Mouse (Mus musculus) urinary bladder, postnatal 25 days (tissue): ENCODE measurements around the gene Lhfpl3.

Experiments used
- DNase-seq: peaks from one replicate; pipeline ENCODE4 v3.0.0; 2022; ENCODE audit warnings: low spot score

The Lhfpl3 gene

DNA sequence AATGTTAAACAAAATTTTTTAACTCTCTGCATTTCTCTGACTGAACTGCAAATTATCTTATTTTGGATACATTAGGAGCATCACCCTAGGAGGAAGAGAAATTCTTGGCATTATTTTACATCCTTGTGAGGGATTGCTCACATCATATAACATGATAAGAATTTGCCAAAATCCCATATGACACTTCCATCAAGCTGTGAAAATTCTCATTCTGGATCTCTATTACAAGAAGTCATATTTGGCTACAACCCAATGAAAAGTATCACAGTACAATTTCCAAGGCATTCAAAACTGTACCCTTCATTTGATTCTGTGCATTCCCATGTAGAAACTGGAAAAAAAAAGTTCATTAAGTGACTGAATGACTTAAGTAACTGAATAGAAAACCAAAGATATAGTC is 180.3 kb downstream of the Lhfpl3 start:
- no peak for DNase-seq

DNA sequence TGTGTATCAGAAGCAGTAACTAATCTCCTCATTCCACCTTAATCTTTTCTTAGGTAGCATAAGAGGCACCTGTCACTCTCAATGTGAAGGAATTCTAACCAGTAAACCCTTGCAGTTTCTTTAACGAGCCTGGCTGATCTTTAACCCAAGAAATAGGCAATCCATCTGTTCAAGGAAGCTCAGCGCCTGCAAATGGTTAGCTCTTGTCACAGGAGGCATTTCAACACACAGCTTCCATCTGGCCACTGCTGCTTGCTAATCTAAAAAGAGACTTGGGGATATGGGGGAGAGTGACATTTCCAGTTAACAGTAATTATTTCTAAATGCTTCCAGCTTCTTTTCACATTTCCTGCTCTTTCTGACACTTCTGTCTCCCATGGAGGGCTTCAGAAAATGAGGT is 182.9 kb downstream of the Lhfpl3 start:
- no peak for DNase-seq

DNA sequence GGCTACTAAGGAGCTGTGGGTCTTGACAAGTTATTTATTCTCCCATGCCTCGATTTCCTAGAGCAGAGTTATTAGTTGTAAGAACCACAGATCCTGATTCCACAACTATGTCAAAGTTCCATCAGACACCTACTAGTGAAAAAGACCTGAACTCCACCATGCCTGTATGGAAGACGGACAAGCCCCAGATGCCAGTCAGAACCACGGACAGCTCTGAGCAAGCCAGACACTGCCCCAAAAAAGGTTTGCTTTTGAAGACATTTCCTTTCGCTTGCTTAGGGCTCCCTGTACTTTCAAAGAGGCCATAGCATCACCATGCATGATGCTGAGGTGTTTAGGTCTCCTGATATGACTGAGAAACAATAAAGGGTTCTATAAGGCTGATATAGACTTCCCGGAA is 197.4 kb downstream of the Lhfpl3 start:
- no peak for DNase-seq

DNA sequence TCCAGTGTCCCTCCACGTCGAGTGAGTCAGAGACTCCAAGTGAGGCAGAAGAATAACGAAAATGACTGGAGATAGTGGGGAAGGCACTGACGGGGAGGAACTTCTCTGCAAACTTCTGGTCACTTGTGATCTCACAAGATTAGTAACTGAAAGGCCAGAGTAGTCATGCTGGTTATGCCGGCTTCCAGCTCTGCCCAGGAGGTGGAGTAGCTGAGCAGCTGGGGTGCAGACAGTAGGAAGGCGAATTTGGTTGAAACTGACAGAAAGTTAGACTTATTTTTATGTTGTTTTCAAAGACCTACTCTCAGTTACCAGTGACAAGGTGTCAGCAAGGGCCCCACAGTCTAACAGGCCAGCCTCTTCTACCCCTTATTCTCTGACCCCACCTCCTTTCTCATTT is 217.4 kb downstream of the Lhfpl3 start:
- no peak for DNase-seq

DNA sequence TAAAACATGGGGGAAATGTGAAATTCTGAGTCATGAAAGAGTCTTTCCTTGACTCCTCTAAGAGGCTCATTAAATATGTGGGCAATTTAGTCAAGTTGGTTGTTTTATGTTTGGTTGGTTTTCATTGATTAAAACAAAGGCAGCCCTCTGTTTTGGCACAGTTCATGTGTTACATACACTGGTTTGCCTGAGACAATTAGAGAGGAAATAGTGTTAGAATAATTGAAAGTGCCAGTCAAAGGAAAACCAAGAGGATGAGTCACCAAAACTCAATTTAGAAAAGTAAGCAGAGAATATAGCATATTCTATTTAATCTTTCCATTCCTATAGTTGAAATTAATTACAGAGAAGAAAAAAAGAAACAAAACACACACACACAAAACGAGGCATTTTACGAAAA is 240.9 kb downstream of the Lhfpl3 start:
- DNase-seq: no peak

DNA sequence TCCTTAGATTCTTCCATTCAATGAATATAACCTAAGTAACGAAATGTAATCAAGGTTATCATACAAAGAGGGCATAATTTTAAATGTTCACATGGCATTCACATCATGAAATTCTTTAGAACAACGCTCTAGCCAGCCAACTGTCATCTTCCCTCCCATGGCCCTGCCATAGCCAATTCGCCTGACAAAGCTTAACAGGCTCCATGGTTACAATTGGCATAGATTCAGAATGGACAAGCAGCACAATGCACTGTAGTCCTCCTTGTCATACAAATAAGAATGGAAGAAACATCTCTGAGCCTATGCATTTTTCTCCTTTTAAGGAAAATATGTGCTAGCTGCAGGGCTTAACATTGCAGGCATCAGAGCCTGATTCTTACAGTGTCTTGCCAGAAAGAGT is 254.0 kb downstream of the Lhfpl3 start:
- DNase-seq: no peak

DNA sequence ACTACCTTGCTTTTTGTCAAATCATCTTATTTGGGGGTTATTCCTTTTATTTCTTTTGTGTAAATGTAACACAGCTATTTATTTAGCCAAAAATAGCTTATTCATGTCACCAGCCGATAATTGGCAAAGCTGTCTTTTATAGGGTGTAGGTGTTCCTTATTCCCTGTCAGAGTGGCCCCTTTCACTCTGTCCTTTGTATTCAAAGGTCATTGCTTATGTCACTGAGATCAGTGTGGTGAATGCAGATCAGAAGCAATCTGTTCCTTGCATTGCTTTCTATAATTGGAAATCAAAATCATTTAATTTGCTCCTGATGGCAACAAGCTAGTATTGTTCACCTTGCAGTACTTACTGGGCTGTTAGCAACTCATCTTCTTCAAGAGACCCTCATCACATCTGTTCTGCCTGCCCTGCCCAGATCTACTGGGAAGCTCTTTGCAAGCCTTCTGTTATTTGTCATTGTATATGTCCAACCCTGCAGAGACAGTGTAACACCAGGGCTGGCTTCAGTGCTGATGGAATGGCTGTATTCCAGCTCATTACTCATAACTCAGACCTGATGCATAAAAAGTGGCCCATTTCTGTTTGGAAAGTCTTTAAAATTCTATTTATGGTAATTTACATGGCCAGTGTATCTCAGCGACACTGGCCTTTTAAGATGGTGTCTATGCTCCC is 257.4 kb downstream of the Lhfpl3 start:
- no peak for DNase-seq

DNA sequence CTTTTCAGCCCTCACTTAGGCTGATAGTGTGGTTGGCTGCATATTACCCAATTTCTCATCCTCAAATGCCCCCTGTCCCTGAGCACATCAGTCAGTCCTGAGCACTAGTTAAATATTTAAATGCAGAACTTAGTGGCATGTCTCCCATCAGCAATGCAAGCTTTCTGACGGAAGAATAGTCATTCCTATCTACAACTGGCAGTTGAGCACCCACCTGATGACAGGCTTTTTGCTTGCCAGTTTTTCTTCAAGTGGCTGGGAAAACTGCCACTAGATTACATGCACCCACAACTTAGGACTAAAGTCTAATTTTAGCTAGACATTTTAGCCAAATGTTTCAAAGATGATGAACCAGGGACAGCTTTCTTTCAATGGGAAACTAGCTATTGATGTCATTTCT is 260.3 kb downstream of the Lhfpl3 start:
- DNase-seq: no peak

DNA sequence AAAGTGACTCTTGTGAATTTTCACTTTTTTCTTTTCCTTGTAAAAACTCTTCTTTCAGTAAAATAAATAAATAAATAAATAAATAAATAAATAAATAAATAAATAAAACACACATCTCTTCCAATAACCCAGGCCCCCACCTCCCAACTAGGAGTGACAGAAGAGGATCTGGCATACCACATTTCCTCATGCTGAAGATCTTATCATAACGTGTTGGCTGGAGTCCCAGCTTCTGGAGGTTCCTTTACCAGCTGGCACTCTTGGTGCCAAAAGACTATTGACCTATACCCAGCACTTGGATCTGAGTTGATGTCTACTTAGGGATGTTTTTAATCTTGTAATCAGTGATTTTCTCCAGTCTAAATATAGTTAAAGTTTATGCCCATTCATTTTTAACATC is 264.6 kb downstream of the Lhfpl3 start:
- DNase-seq: no peak

DNA sequence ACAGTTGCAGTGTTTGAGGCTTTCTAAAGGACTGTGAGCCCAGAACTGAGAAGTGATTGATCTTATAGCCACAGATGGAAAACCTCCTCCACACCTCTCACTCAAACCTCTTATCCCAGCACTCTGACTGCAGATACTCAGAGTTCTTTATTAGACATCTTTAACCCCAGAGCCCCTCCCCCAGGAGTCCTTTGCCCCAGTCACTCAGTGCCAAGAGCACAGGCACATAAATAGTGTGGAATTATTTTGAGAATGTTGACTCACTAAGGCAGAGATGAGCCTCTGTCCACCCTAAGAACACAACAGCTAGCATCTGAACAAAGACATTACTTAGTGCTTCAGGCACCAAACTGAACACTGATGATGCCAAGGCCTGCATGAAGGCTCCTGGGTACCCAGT is 268.1 kb downstream of the Lhfpl3 start:
- DNase-seq: no peak

DNA sequence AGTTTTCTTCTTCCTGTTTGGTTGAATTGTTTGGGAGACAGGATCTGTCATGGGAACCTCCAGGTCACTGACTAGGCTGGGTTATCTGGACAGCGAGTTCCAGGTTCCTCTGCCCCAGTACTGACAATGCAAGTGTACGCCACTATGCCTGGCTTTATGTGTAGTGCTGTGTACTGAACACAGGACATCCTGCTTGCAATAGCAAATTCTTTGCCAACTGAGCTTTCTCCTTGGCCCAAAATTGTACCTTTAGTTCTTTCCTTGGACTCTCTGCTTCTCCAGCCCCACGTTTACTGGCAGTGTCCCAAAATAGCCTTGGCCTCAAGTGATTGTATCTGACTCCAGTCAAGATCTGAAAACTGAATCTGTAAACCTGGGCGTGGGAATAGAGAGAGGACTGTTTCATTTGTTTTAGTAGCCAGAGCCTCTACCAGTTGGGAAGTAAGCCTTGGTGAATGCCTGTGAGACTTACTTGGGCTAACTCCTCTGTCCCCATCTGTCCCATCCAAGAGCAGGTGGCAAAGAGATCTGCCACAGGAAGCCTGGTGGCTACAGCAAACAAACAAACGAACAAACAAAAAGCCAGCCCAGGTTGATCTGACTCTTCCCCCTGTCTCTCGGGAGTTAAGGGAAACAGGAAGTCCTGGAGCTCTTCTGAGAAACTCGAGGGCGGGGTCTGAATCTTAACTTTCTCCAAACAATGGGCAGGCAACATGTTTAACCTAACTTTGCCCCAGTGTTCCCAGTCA is 269.9 kb downstream of the Lhfpl3 start:
- no peak for DNase-seq

DNA sequence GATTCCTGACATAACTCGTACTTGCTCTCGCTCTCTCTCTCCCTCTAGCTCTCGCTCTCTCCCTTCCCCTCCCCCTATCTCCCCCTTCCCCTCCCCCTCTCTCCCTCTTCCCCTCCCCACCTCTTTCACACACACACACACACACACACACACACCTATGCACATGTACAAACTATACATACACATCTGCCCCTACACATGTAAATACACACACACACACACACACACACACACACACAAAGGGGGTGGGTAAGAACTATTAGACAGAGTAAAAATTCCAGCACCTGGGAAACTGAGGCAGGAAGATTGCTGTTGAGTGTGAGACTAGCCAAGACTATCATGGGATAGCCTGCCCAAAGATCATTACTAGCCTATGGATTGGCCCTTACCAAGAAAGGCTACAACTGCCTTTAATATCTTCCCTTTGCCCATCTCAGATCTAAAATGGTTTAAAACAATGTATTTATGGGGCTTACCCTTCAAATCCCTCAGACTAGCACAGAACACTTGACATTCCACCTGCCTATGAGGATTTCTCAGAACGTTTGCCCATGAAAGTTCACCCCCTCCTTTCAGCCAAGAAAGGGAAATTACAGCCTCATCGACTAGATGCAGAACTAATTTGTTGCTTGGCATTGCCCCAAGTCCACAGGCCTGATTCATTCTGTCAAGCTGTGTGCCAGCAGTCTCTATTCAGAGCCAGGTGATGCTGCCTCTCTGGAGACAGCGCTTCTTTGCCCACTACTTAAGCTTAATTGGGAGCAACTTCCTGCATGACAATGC is 289.3 kb downstream of the Lhfpl3 start:
- DNase-seq: no peak

DNA sequence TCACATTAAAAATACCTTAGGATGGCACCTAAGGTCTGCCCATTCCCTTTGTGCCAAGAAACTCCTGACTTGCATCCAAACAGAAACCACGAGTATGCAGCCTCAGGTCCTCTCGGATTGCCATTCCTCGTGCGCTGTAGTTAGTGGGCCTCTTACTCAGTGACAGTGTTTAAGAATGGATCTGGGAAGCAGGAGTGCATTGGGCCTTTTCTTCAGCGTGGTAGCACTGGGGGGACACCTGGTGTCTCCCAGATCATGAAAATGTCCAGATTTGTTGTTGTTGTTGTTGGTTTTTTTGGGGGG is 289.8 kb downstream of the Lhfpl3 start:
- no peak for DNase-seq

DNA sequence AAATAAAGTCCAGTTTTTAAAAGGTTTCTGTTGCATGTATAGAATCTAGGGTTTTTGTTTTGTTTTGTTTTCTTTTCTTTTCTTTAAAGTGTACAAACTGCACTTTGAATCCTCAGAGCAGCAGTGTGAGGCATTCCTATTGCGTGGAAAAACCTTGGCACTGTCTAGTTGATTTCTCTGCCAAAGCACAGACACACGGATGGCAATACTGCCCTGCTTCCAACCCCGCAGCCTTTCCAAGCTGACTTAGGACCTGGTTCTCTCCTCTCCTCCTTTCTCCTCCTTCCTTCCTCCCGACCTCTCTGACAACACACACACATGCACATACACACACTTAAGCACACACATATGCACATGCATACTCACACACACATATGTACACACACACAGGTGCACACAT is 294.6 kb downstream of the Lhfpl3 start:
- DNase-seq: no peak

DNA sequence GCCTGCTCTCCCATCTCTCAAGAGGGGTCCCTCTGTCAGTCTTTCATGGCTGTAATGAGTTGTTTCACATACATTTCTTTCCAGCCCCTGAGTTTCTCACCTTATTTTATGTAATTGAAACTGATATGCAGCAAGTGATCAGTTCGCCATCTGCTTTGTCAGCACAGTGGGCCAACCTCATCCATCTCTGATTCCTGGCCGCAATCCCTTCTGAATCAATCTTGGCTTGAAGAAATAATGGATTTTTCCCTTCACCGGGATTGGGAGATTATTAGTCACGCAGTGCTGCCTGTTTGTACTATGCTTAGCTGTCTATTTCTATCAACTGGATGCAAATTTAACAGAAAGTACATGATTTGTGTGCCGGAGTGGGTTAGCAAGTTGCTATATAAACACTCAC is 297.0 kb downstream of the Lhfpl3 start:
- no peak for DNase-seq

DNA sequence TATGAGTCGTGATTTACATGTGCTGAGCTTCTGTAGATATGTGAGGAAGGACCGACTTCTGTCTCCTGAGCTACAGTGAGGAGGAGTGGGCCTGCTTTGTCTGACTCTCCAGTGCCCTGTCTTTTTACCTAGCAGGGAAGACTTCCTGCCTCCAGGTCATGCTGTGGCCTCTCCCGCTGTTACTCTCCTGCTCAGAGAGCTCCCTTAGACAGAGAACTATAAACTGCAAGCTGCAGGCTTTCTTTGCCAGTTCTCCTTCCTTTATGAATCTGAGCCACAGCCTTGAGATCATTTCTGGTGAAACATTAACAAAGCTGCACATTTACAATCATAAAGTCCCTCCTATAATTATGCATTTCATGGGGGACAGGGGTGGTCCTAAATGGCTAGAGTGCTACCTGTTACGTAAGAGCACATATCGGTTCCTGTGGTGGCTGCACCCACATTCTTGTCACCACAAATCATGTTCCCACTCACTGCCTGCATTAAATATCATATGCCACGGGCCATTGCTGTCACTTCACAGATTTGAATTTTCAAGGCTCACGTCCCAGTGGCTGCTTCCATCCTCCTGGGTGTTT is 303.3 kb downstream of the Lhfpl3 start:
- no peak for DNase-seq

DNA sequence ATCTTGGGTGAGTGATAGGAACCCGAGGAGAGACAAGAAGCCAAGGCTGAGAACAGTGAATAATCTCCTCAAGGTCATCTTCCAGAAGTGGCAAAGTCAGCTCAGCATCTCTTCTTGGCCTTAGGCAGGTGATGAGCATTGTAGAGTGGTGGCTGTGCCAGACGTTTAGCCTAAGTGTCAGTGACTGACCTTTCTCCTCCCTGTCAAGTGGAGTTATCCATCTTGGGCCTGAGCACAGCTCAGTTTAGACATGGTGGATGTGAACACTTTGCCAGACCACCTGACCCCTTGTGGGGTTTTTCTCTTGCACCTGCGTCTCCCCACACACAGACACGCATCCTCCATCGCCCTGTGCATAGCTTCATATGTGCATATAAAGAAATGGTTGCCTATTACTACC is 305.6 kb downstream of the Lhfpl3 start:
- no peak for DNase-seq

DNA sequence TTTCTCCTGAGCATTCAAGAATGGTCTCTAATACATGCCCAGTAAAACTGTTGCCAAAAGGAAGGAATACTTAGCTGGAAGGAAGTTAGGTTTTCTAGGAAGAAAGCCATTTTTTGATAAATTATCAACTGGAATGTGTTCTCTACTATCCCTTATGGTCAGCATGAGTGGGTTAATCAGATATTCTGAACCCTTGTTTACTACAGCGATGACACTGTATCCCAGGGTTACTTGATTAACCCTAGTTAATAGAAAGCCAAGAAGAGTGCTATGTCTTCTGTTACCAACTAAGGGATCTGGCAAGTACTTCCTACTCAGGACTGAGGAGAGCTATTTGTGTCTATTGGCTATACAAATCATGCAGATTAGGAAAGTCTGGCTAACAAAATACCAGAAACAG is 349.0 kb downstream of the Lhfpl3 start:
- DNase-seq: no peak

DNA sequence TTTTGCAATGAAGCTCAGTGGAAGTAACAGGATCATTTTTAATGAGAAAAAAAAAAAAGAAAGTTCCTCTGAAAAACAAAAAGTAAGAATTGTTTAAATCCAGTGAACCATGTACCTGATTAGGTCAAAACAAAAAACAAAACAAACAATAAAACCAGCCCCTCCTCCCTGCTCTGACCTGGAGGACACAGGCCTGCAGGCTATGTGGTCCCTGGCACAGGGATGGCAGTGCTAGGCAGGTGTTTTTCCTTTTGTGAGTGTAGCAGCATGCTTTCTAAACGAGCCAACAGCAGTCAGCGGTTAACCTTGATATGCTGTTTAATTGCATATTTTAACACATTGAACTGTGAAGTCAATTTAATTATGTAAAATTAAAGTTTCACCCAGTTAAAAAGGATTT is 360.7 kb downstream of the Lhfpl3 start:
- DNase-seq: no peak

DNA sequence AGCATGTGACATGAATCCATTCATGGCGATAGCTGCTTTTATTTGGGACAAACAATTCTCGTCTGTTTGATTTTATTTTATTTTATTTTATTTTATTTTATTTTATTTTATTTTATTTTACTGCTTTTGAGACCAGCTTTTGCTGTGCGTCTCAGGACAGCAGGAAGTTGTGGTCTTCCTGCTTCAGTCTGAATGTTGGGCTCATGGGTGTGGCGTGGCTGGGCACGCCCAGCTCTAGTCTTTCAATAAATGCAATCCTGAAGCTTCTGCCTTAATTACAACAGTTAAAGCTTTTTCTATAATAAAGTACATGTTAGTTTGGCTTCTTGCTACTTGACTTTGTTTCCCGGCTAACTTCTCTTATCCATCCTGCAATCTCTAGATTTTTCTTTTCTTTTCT is 365.4 kb downstream of the Lhfpl3 start:
- no peak for DNase-seq

DNA sequence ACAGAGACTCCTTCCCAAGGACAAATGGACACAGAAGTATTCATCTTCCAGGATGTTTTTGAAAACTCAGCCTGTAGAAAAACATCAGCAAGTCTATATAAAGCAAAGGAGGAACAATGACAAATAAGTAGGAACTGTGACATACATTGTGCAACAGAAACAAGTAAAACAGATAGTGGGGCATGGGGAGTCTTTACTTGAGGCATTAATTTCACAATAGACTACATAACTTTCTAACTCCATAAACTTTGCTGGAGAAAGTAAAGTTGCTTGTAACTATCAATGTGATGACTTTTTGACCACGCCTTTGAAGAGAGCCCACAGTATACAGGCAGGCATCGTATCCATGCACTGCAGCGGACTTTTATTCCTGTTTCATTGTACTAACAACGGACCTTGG is 368.4 kb downstream of the Lhfpl3 start:
- no peak for DNase-seq

DNA sequence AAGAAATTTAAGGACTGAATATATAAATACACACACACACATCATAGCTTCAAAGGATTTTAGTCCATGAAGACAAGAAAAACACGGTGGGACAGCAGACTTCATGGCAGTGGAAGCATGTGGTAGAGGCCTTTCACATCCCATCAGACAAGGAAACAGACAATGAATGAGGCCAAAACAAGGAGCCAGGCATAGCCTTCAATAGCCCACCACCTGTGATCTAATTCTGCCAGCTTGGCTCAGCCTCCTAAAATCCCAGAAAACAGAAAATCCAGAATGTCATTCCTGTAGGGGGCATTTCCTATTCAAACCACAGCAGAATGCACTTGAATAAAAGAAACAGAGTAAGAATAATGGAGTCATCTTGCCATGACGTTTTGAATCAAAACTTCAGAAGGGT is 381.0 kb downstream of the Lhfpl3 start:
- DNase-seq: no peak
